Comparison of ENCODE assay signal across 19 mouse cellular contexts in the genomic region with DNA sequence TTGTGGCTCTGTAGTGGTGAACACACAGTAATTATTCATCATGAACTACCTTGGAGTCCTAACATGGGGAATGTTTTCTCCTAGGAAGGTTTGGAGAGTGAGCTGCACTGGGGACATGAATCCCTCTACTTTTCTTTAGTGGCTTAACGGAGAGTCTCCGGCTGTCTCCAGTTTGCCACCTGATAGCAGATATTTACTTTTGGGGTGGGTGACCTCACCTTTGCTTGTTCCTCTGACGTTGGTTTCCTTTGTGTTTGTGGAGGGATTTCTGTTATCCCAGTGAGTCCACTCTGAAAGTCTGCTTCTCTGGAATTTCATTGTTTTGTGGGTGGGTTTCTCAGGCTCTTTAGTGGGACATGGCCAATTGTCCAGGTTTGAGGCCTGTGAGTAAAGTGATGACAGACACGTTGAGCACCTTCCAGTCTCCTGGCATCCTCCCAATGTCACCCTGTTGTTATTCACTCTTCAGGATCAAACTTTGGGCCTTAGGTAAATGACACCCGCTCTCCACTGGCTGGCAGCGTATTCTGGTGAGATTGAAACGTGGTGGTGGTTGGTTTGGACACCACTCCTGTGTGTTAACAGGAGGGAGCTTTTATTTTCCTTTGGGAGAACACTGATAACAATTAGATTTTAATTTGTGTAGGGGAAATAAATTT. TPM values are rescaled to one million over a fixed set of nuclear protein-coding genes. Genes with fewer than 3 reads are reported as not detected.
DNase-seq lines count a peak whose midpoint lies in the region; ATAC-seq and TF ChIP-seq lines count a peak whose summit lies in the region.
"Had no signal": no experiment of that assay in that cellular context is flagged by ENCODE, and none has a peak within 500 bp of the region (broad histone marks: within the 10 kb centered on the region; RNA-seq: fewer than 3 reads in every experiment).

No protein-coding gene starts in this region.

- peaks cover 20% of the 10 kb centered on the region for H3K4me1 ChIP-seq in heart, postnatal 0 days (ENCODE audit: control insufficient read depth, insufficient read depth)
- peaks cover 2% of the 10 kb centered on the region for H3K4me1 ChIP-seq in stomach, embryonic 16.5 days (ENCODE audit: control insufficient read depth, insufficient read depth, low read length)

- 51% methylated on average over 7 of the region's 7 CpGs for WGBS in heart, postnatal 0 days
- 57% methylated on average over 7 of the region's 7 CpGs for WGBS in stomach, embryonic 16.5 days

- no peak for TF ChIP-seq CTCF in heart, postnatal 0 days (IDR thresholded peaks at IDR 0.05; ENCODE audit: low read depth)

- H3K27ac ChIP-seq in heart, postnatal 0 days (ENCODE audit: low read depth) = 0 out of 2 replicates have a peak overlapping the region, but pooled peaks have one; percentile 12
- peak overlapping the region; percentile 52 for H3K27ac ChIP-seq in stomach, embryonic 16.5 days (ENCODE audit: low read length)
- H3K27ac ChIP-seq: embryonic facial prominence, embryonic 10.5 days; hindbrain, embryonic 15.5 days had no signal

- no peak overlapping the region for H3K4me2 ChIP-seq in heart, postnatal 0 days (ENCODE audit: low read depth, low read length)
- no peak overlapping the region for H3K4me2 ChIP-seq in stomach, embryonic 16.5 days (ENCODE audit: low read depth, low read length)
- H3K4me2 ChIP-seq: hindbrain, embryonic 15.5 days had no signal

- no peaks in the 10 kb centered on the region for H3K36me3 ChIP-seq in heart, postnatal 0 days (replicated peaks; ENCODE audit: control insufficient read depth, insufficient read depth, low read length)
- no peaks in the 10 kb centered on the region for H3K36me3 ChIP-seq in stomach, embryonic 16.5 days (ENCODE audit: control insufficient read depth, insufficient read depth, low read length)
- H3K36me3 ChIP-seq: hindbrain, embryonic 15.5 days had no signal

- no peak for ATAC-seq in heart, postnatal 0 days (ENCODE audit: insufficient read depth, low read depth)
- peak; percentile 29; the same call in 1 of the 2 replicates for ATAC-seq in stomach, embryonic 16.5 days (ENCODE audit: insufficient read depth, low FRiP score)
- ATAC-seq: forebrain, embryonic 14.5 days had no signal

- no peak overlapping the region for H3K4me3 ChIP-seq in heart, postnatal 0 days (ENCODE audit: low read depth, low read length)
- H3K4me3 ChIP-seq in stomach, embryonic 16.5 days (replicated peaks; ENCODE audit: low read length) = no peak overlapping the region
- H3K4me3 ChIP-seq: embryonic facial prominence, embryonic 10.5 days; hindbrain, embryonic 15.5 days had no signal

- no peaks in the 10 kb centered on the region for H3K27me3 ChIP-seq in heart, postnatal 0 days (ENCODE audit: control insufficient read depth, insufficient read depth, low read length)
- no peaks in the 10 kb centered on the region for H3K27me3 ChIP-seq in stomach, embryonic 16.5 days (ENCODE audit: control insufficient read depth, insufficient read depth, low read length)
- H3K27me3 ChIP-seq: CH12.LX; hindbrain, embryonic 15.5 days had no signal

- no peak for TF ChIP-seq EP300 in heart, postnatal 0 days (IDR thresholded peaks at IDR 0.05; ENCODE audit: low read depth)

- H3K9me3 ChIP-seq in heart, postnatal 0 days (replicated peaks; ENCODE audit: control insufficient read depth, low read length) = no peaks in the 10 kb centered on the region
- H3K9me3 ChIP-seq in stomach, embryonic 16.5 days (replicated peaks; ENCODE audit: control insufficient read depth, low read length) = no peaks in the 10 kb centered on the region
- H3K9me3 ChIP-seq: embryonic facial prominence, embryonic 10.5 days; hindbrain, embryonic 15.5 days had no signal

- no peak overlapping the region for H3K9ac ChIP-seq in heart, postnatal 0 days (replicated peaks; ENCODE audit: low read depth, low read length)
- no peak overlapping the region for H3K9ac ChIP-seq in stomach, embryonic 16.5 days (ENCODE audit: low read length)
- H3K9ac ChIP-seq: hindbrain, embryonic 15.5 days had no signal

- no peak for DNase-seq in heart, postnatal 0 days (ENCODE audit: low spot score)
- no peak for DNase-seq in heart, adult 18-20 months
- peak; percentile 16 for DNase-seq in lung, postnatal 36 days
- no peak for DNase-seq in lung, postnatal 4 days
- DNase-seq in right cerebral cortex, adult 18-20 months = no peak
- DNase-seq in left cerebral cortex, postnatal 4 days = no peak
- DNase-seq: adrenal gland, adult 2 months; adrenal gland, postnatal 25 days; cerebellum, adult 2 months; cerebellum, postnatal 10 days; gastrocnemius, postnatal 14 days; heart, postnatal 36 days had no signal

- intact Hi-C loops in left cerebral cortex, postnatal 4 days (cut with DNase I) = no loop called here

RNA-seq across cellular contexts. Expression of a gene that starts 5.5 kb away (rescaled TPM):
- 22.6 and 32.9 TPM in 2 replicates for total RNA-seq in heart, postnatal 0 days (2014; rRNA removed; ENCODE audit: low replicate concordance)
- 19.2 and 22.6 TPM in 2 replicates for polyA plus RNA-seq in heart, postnatal 0 days (2015; fragmentation: Nextera tagmentation; extraction: Ambion mirVana)
- 10 to 100 TPM; 25.4 to 25.5 TPM for total RNA-seq in heart, adult 18-20 months (2021)
- 41.6 and 42.2 TPM in 2 replicates for polyA plus RNA-seq in stomach, embryonic 16.5 days (2015; fragmentation: Nextera tagmentation; extraction: Ambion mirVana)
- total RNA-seq in left cerebral cortex, postnatal 4 days (2021) = 10 to 100 TPM; 17.4 to 19.2 TPM

RNA-seq across cellular contexts. Expression of a gene that starts 6.4 kb away (rescaled TPM):
- not detected in 2 replicates for total RNA-seq in heart, postnatal 0 days (2014; rRNA removed; ENCODE audit: low replicate concordance)
- polyA plus RNA-seq in heart, postnatal 0 days (2015; fragmentation: Nextera tagmentation; extraction: Ambion mirVana) = 0.97 and 0.98 TPM in 2 replicates
- total RNA-seq in heart, adult 18-20 months (2021) = not detected
- 0.79 and 1.5 TPM in 2 replicates for polyA plus RNA-seq in stomach, embryonic 16.5 days (2015; fragmentation: Nextera tagmentation; extraction: Ambion mirVana)
- total RNA-seq in left cerebral cortex, postnatal 4 days (2021) = not detected
- total RNA-seq: adrenal gland, adult 2 months; adrenal gland, postnatal 25 days; gastrocnemius, adult 18-20 months; heart, postnatal 36 days had no signal
- polyA plus RNA-seq: adrenal gland, adult 2 months; cerebellum, adult 2 months; gonadal fat pad, adult 2 months had no signal

RNA-seq across cellular contexts. Expression of a gene that starts 7.6 kb away (rescaled TPM):
- 37.7 and 57.6 TPM in 2 replicates for total RNA-seq in heart, postnatal 0 days (2014; rRNA removed; ENCODE audit: low replicate concordance)
- 73.5 and 86.8 TPM in 2 replicates for polyA plus RNA-seq in heart, postnatal 0 days (2015; fragmentation: Nextera tagmentation; extraction: Ambion mirVana)
- total RNA-seq in heart, adult 18-20 months (2021) = 10 to 100 TPM; 28.0 to 28.7 TPM
- 92.4 and 104 TPM in 2 replicates for polyA plus RNA-seq in stomach, embryonic 16.5 days (2015; fragmentation: Nextera tagmentation; extraction: Ambion mirVana)
- total RNA-seq in left cerebral cortex, postnatal 4 days (2021) = 10 to 100 TPM; 52.4 to 55.6 TPM

RNA-seq across cellular contexts. Expression of a gene that starts 8.6 kb away (rescaled TPM):
- total RNA-seq in heart, postnatal 0 days (2014; rRNA removed; ENCODE audit: low replicate concordance) = 65.0 and 78.2 TPM in 2 replicates
- polyA plus RNA-seq in heart, postnatal 0 days (2015; fragmentation: Nextera tagmentation; extraction: Ambion mirVana) = 182 and 194 TPM in 2 replicates
- total RNA-seq in heart, adult 18-20 months (2021) = 10 to 100 TPM; 73.1 to 75.0 TPM
- polyA plus RNA-seq in stomach, embryonic 16.5 days (2015; fragmentation: Nextera tagmentation; extraction: Ambion mirVana) = 109 and 130 TPM in 2 replicates
- 100 to 1,000 TPM in 1 of 2 experiments, 10 to 100 TPM in 1; 99.8 to 114 TPM for total RNA-seq in left cerebral cortex, postnatal 4 days (2021)

RNA-seq across cellular contexts. Expression of a gene that starts 36.8 kb away (rescaled TPM):
- total RNA-seq in heart, postnatal 0 days (2014; rRNA removed; ENCODE audit: low replicate concordance) = 1.4 TPM in 1 of 2 replicates, not detected in the other
- polyA plus RNA-seq in heart, postnatal 0 days (2015; fragmentation: Nextera tagmentation; extraction: Ambion mirVana) = 4.2 and 4.6 TPM in 2 replicates
- total RNA-seq in heart, adult 18-20 months (2021) = 1 to 10 TPM in 1 of 2 experiments, under 1 TPM in 1; 0.60 to 1.6 TPM
- polyA plus RNA-seq in stomach, embryonic 16.5 days (2015; fragmentation: Nextera tagmentation; extraction: Ambion mirVana) = 10.3 and 11.6 TPM in 2 replicates
- total RNA-seq in left cerebral cortex, postnatal 4 days (2021) = 100 to 1,000 TPM; 133 to 134 TPM
